Mouse (Mus musculus): ENCODE data around the gene Gm12184. TPM values are rescaled to one million over a fixed set of nuclear protein-coding genes. Genes with fewer than 3 reads are reported as not detected.

The Gm12184 gene
- polyA plus RNA-seq, 1 experiment = 3.9 TPM

DNA sequence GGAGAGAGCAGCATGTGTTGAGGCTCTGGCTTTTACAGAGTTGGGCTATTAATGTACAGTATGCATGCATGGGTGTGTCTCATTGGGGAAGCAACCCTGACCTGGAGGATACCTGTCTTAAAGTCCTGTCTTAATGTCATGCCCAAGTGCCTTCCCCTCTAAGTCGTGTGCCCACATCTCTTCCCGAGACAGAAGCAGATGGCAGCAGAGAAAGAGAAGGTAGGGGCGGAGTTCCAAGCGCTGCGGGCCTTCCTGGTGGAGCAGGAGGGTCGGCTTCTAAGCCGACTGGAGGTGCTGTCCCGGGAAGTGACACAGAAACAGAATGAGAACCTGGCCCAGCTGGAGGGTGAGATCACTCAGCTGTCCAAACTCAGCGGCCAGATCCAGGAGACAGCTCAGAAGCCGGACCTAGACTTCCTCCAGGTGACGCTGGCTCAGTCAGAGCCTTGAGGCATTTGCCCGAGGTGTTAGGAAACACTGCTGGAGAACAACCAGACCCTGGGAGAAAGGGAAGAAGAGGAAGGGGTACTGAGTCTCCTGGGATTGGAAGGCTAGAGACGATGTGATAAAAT lies 18.9 kb upstream of the Gm12184 start:
- no peaks in the 10 kb centered on the region for H3K27me3 ChIP-seq (ENCODE audit: control insufficient read depth, insufficient read depth, low read length)
- TF ChIP-seq POLR2A (IDR thresholded peaks at IDR 0.05; ENCODE audit: low read depth, low read length) (no peak), CTCF (IDR thresholded peaks at IDR 0.05; ENCODE audit: extremely low read depth, insufficient read length, insufficient replicate concordance, low read depth, low read length) (no peak)
- H3K4me3 ChIP-seq (ENCODE audit: low read depth, low read length) = no peak overlapping the region
- WGBS = 30% methylated on average over 13 of the region's 13 CpGs
- no peaks in the 10 kb centered on the region; the same call in 1 of the 2 replicates for H3K36me3 ChIP-seq (ENCODE audit: control insufficient read depth, insufficient read depth, low read length)
- H3K4me1 ChIP-seq (ENCODE audit: control insufficient read depth, insufficient read depth, insufficient read length, low read length) = no peaks in the 10 kb centered on the region
- H3K27ac ChIP-seq (ENCODE audit: insufficient read depth, low read depth, low read length) = no peak overlapping the region

DNA sequence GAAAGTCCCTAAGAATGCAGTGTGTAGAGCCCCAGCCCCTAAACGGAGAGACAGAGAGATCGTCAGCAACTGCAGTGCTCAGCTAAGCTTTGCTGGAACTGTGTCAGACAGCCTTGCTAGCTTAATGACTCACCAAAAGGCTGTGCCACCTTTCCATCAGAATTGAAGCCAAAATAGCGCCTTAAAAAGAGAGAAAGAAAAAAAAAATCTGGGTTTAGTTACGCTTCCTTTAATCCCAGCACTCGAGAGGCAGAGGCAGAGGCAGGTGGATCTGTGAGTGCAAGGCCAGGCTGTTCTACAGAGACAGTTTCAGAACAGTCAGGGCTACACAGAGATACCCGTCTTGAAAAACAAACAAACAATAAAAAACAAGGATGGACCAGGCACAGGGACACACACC lies 17.9 kb upstream of the Gm12184 start:
- Histone ChIP-seq H3K36me3 (ENCODE audit: control insufficient read depth, insufficient read depth, low read length) (no peaks in the 10 kb centered on the region; the same call in 1 of the 2 replicates), H3K27ac (ENCODE audit: insufficient read depth, low read depth, low read length) (no peak overlapping the region), H3K4me3 (ENCODE audit: low read depth, low read length) (no peak overlapping the region), H3K4me1 (ENCODE audit: control insufficient read depth, insufficient read depth, insufficient read length, low read length) (no peaks in the 10 kb centered on the region), H3K27me3 (ENCODE audit: control insufficient read depth, insufficient read depth, low read length) (no peaks in the 10 kb centered on the region)
- 67% methylated on average over 6 of the region's 6 CpGs for WGBS
- no peak for TF ChIP-seq POLR2A (IDR thresholded peaks at IDR 0.05; ENCODE audit: low read depth, low read length)
- TF ChIP-seq CTCF (IDR thresholded peaks at IDR 0.05; ENCODE audit: extremely low read depth, insufficient read length, insufficient replicate concordance, low read depth, low read length) = no peak

DNA sequence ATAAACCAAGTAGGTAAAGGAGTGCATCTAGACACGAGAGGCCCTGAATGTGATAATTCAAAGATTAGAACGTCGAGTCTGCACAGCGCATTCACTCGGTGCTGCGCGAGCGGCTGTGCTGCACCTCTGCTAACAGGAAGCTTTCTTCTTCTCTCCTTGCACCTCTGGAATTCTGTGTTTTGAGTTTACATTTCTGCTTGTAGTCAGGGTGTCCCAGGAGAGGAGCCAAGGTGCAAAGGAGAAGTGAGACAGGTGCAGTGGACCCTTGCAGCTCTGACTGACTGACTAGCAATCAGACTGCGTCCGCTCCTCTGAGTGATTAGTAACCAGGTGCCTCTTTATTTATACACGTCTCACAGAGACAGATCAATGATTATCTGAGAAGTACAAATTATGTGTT lies 16.7 kb upstream of the Gm12184 start:
- WGBS = 41% methylated on average over 11 of the region's 11 CpGs
- TF ChIP-seq POLR2A (IDR thresholded peaks at IDR 0.05; ENCODE audit: low read depth, low read length) = no peak
- TF ChIP-seq CTCF (IDR thresholded peaks at IDR 0.05; ENCODE audit: extremely low read depth, insufficient read length, insufficient replicate concordance, low read depth, low read length) = no peak
- Histone ChIP-seq H3K36me3 (ENCODE audit: control insufficient read depth, insufficient read depth, low read length) (no peaks in the 10 kb centered on the region; the same call in 1 of the 2 replicates), H3K27ac (ENCODE audit: insufficient read depth, low read depth, low read length) (no peak overlapping the region), H3K4me3 (ENCODE audit: low read depth, low read length) (no peak overlapping the region), H3K27me3 (ENCODE audit: control insufficient read depth, insufficient read depth, low read length) (no peaks in the 10 kb centered on the region), H3K4me1 (ENCODE audit: control insufficient read depth, insufficient read depth, insufficient read length, low read length) (peaks cover 5% of the 10 kb centered on the region)

DNA sequence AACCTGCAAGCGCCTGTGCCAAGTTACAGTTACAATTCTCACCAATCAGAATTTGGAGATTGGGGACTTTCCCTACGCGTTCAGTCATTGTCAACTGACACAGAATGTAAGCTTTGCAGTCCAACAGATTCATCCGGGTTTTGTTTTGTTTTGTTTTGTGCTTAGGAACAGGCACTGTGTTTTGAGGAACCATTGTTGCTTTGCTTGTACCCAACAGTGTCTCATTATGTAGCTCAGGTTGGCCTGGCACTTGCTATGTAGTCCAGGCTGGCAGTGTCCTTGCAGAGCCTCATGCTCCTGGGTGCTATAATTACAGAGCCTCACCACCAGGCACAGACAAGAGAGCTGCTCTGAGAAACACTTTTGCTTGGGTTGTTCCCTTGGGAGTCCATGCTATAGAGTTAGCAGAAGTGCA lies 15.9 kb upstream of the Gm12184 start:
- TF ChIP-seq POLR2A (IDR thresholded peaks at IDR 0.05; ENCODE audit: low read depth, low read length) (no peak), CTCF (IDR thresholded peaks at IDR 0.05; ENCODE audit: extremely low read depth, insufficient read length, insufficient replicate concordance, low read depth, low read length) (no peak)
- peaks cover 5% of the 10 kb centered on the region for H3K4me1 ChIP-seq (ENCODE audit: control insufficient read depth, insufficient read depth, insufficient read length, low read length)
- no peaks in the 10 kb centered on the region for H3K36me3 ChIP-seq (ENCODE audit: control insufficient read depth, insufficient read depth, low read length)
- no peak overlapping the region for H3K4me3 ChIP-seq (ENCODE audit: low read depth, low read length)
- WGBS = 83% methylated on average over 4 of the region's 4 CpGs
- H3K27me3 ChIP-seq (ENCODE audit: control insufficient read depth, insufficient read depth, low read length) = no peaks in the 10 kb centered on the region
- no peak overlapping the region for H3K27ac ChIP-seq (ENCODE audit: insufficient read depth, low read depth, low read length)

DNA sequence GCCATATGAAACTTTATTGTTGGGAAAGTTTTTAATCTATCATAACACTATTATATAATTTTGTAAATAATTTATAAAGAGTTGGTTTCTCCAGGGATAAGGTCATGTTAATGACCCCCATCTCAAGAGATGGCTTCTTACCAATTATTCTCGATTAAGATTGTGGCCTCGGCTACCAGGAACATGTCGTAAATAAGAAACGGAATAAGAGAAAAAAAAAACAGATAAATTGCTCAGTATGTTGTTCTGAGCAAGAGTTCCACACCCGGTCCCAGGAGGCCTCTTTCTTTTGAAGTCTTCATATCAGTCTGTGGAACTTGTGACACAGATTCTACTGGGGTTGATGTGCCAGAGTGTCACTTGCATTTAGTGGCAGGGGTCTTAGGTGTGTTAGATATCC lies 14.8 kb upstream of the Gm12184 start:
- no peak for TF ChIP-seq POLR2A (IDR thresholded peaks at IDR 0.05; ENCODE audit: low read depth, low read length)
- TF ChIP-seq CTCF (IDR thresholded peaks at IDR 0.05; ENCODE audit: extremely low read depth, insufficient read length, insufficient replicate concordance, low read depth, low read length) = no peak
- WGBS = 41% methylated on average over 5 of the region's 5 CpGs
- no peak overlapping the region for H3K4me3 ChIP-seq (ENCODE audit: low read depth, low read length)
- peaks cover 9% of the 10 kb centered on the region for H3K4me1 ChIP-seq (ENCODE audit: control insufficient read depth, insufficient read depth, insufficient read length, low read length)
- H3K27ac ChIP-seq (ENCODE audit: insufficient read depth, low read depth, low read length) = no peak overlapping the region
- H3K27me3 ChIP-seq (ENCODE audit: control insufficient read depth, insufficient read depth, low read length) = no peaks in the 10 kb centered on the region
- no peaks in the 10 kb centered on the region for H3K36me3 ChIP-seq (ENCODE audit: control insufficient read depth, insufficient read depth, low read length)

DNA sequence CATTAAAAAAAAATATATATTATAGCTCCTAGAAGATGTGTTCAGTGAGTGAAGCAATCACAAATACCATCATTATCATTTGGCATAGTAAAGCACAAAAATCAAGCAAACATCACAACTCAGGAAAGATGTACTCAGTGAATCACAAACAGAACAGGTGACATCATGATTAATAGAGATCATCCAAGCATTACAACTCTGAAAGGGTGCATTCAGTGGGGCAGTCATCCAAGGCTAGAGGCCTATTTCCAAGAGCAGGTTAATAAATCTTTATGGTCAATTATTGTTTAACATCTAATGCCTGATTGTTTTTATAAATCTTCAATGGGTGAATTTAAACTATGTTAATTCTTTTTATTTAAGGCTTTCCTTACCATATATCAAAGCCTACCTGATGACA lies 14.3 kb upstream of the Gm12184 start:
- TF ChIP-seq POLR2A (IDR thresholded peaks at IDR 0.05; ENCODE audit: low read depth, low read length) (no peak), CTCF (IDR thresholded peaks at IDR 0.05; ENCODE audit: extremely low read depth, insufficient read length, insufficient replicate concordance, low read depth, low read length) (no peak)
- H3K36me3 ChIP-seq (ENCODE audit: control insufficient read depth, insufficient read depth, low read length) = no peaks in the 10 kb centered on the region
- H3K4me3 ChIP-seq (ENCODE audit: low read depth, low read length) = no peak overlapping the region
- no peak overlapping the region for H3K27ac ChIP-seq (ENCODE audit: insufficient read depth, low read depth, low read length)
- H3K4me1 ChIP-seq (ENCODE audit: control insufficient read depth, insufficient read depth, insufficient read length, low read length) = peaks cover 9% of the 10 kb centered on the region
- no peaks in the 10 kb centered on the region for H3K27me3 ChIP-seq (ENCODE audit: control insufficient read depth, insufficient read depth, low read length)

DNA sequence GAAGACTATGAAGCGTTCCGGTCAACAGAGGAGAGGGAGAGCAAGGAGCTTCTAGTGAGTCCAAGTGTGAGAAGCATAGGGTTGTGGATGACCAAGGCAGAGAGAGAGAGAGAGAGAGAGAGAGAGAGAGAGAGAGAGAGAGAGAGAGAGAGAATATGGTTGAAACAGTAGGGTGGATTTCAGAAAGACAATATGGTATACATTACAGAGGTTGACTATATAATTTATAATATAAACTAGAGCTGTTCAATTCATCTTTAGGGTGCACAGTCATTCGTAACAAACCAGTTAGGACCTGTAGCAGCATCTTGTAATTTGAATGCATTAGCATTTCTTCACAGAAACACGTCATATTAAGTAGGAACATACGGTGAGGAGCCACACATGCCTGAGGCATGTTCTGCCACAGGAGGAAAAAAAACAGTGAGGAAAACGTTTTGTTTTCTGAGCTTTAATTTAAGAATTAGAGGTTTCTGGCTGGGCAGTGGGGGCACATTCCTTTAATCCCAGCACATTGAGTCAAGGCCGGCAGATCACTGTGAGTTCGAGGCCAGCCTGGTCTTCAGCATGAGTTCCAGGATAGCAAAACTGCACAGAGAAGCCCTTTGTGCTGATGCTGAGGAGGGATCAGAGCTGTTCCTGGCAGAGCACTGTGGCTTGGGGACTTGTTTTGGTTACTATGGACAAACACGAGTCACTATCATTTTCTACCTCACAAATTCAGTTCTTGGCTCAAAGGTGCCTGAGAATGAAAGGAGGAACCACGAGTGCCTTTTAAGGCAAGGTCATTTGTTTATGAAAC lies 12.6 kb upstream of the Gm12184 start:
- H3K27me3 ChIP-seq (ENCODE audit: control insufficient read depth, insufficient read depth, low read length) = no peaks in the 10 kb centered on the region
- TF ChIP-seq CTCF (IDR thresholded peaks at IDR 0.05; ENCODE audit: extremely low read depth, insufficient read length, insufficient replicate concordance, low read depth, low read length) = no peak
- no peak for TF ChIP-seq POLR2A (IDR thresholded peaks at IDR 0.05; ENCODE audit: low read depth, low read length)
- WGBS = 85% methylated on average over 10 of the region's 10 CpGs
- peak overlapping the region; percentile 83 for H3K27ac ChIP-seq (ENCODE audit: insufficient read depth, low read depth, low read length)
- H3K4me3 ChIP-seq (ENCODE audit: low read depth, low read length) = no peak overlapping the region
- no peaks in the 10 kb centered on the region for H3K36me3 ChIP-seq (ENCODE audit: control insufficient read depth, insufficient read depth, low read length)
- peaks cover 9% of the 10 kb centered on the region for H3K4me1 ChIP-seq (ENCODE audit: control insufficient read depth, insufficient read depth, insufficient read length, low read length)

Measured in small intestine, adult 2 months (tissue).